Mouse (Mus musculus): ENCODE measurements around the gene Fut7. TPM values are rescaled to one million over a fixed set of nuclear protein-coding genes. Genes with fewer than 3 reads are reported as not detected.

Gene Fut7
- polyA plus RNA-seq, 1 experiment: 0.08 TPM

GRCm38 (mm10) chr2:25394281-25395221, 28.5 kb upstream of the Fut7 start:
- no peak overlapping the region for H3K4me2 ChIP-seq (ENCODE audit: low read depth)
- no peaks in the 10 kb centered on the region for H3K36me3 ChIP-seq (ENCODE audit: control insufficient read depth, insufficient read depth)
- no peak overlapping the region for H3K4me3 ChIP-seq
- no peak for TF ChIP-seq MYOD1 (IDR thresholded peaks at IDR 0.05; ENCODE audit: control insufficient read depth in 1 of 3, insufficient read length in 2 of 3, low read depth in 2 of 3)
- TF ChIP-seq SRF (IDR thresholded peaks at IDR 0.05; ENCODE audit: control insufficient read depth, insufficient read length, low read depth): no peak
- no peaks in the 10 kb centered on the region for H3K79me2 ChIP-seq (ENCODE audit: control insufficient read depth, insufficient read depth)
- no peak overlapping the region for H3ac ChIP-seq (ENCODE audit: control insufficient read depth, insufficient read length)
- H3K27me3 ChIP-seq (ENCODE audit: control insufficient read depth, insufficient read depth, insufficient read length): peaks cover 34% of the 10 kb centered on the region

GRCm38 (mm10) chr2:25395721-25396596, 27.1 kb upstream of the Fut7 start, which contains the start of gene Entpd2:
Gene Entpd2, plus strand, starts transcription at chr2:25395874.
- H3K4me3 ChIP-seq: no peak within 1 kb of the TSS
- H3K36me3 ChIP-seq (ENCODE audit: control insufficient read depth, insufficient read depth): no peaks in the 10 kb centered on the region
- no peak within 1 kb of the TSS for H3ac ChIP-seq (ENCODE audit: control insufficient read depth, insufficient read length)
- peaks cover 34% of the 10 kb centered on the region for H3K27me3 ChIP-seq (ENCODE audit: control insufficient read depth, insufficient read depth, insufficient read length)
- H3K4me2 ChIP-seq (ENCODE audit: low read depth): no peak within 1 kb of the TSS
- H3K79me2 ChIP-seq (ENCODE audit: control insufficient read depth, insufficient read depth): no peaks in the 10 kb centered on the region
- TF ChIP-seq REST (IDR thresholded peaks at IDR 0.05; ENCODE audit: insufficient read depth, insufficient read length) (no peak), TCF12 (IDR thresholded peaks at IDR 0.05; ENCODE audit: insufficient read depth, poor library complexity, severe bottlenecking) (no peak)

- Histone ChIP-seq H3K4me2 (ENCODE audit: low read depth) (no peak overlapping the region), H3K36me3 (ENCODE audit: control insufficient read depth, insufficient read depth) (no peaks in the 10 kb centered on the region), H3K4me3 (no peak overlapping the region), H3ac (ENCODE audit: control insufficient read depth, insufficient read length) (no peak overlapping the region), H3K79me2 (ENCODE audit: control insufficient read depth, insufficient read depth) (no peaks in the 10 kb centered on the region), H3K27me3 (ENCODE audit: control insufficient read depth, insufficient read depth, insufficient read length) (peaks cover 34% of the 10 kb centered on the region)
- TF ChIP-seq E2F4 (IDR thresholded peaks at IDR 0.05; ENCODE audit: insufficient read depth) (no peak), MAX (IDR thresholded peaks at IDR 0.05; ENCODE audit: low read depth) (no peak), USF1 (IDR thresholded peaks at IDR 0.05; ENCODE audit: low read depth) (no peak), REST (IDR thresholded peaks at IDR 0.05; ENCODE audit: insufficient read depth, insufficient read length) (no peak)
Measured at GRCm38 (mm10) chr2:25396597-25396983, 26.5 kb upstream of the Fut7 start.

- H3K79me2 ChIP-seq (ENCODE audit: control insufficient read depth, insufficient read depth): no peaks in the 10 kb centered on the region
- H3K36me3 ChIP-seq (ENCODE audit: control insufficient read depth, insufficient read depth): no peaks in the 10 kb centered on the region
- TF ChIP-seq POLR2A (IDR thresholded peaks at IDR 0.05; ENCODE audit: insufficient read length, low read depth): no peak
- no peak for TF ChIP-seq SRF (IDR thresholded peaks at IDR 0.05; ENCODE audit: control insufficient read depth, insufficient read length, low read depth)
- TF ChIP-seq TCF3 (IDR thresholded peaks at IDR 0.05; ENCODE audit: insufficient read length, low read depth): no peak
- no peak for TF ChIP-seq MYOG (IDR thresholded peaks at IDR 0.05; ENCODE audit: control insufficient read depth in 1 of 3, insufficient read depth in 1 of 3, insufficient read length in 2 of 3, low read depth in 2 of 3)
- TF ChIP-seq E2F4 (IDR thresholded peaks at IDR 0.05; ENCODE audit: insufficient read depth): no peak
- TF ChIP-seq CEBPB (IDR thresholded peaks at IDR 0.05; ENCODE audit: insufficient read depth, poor library complexity, severe bottlenecking): no peak
- no peak for TF ChIP-seq MYOD1 (IDR thresholded peaks at IDR 0.05; ENCODE audit: control insufficient read depth in 1 of 3, insufficient read length in 2 of 3, low read depth in 2 of 3)
- no peak for TF ChIP-seq USF1 (IDR thresholded peaks at IDR 0.05; ENCODE audit: low read depth)
- TF ChIP-seq POLR2AphosphoS2 (IDR thresholded peaks at IDR 0.05; ENCODE audit: insufficient read length, low read depth): no peak
- TF ChIP-seq TCF12 (IDR thresholded peaks at IDR 0.05; ENCODE audit: insufficient read depth, poor library complexity, severe bottlenecking): no peak
- H3ac ChIP-seq (ENCODE audit: control insufficient read depth, insufficient read length): no peak overlapping the region
- H3K27me3 ChIP-seq (ENCODE audit: control insufficient read depth, insufficient read depth, insufficient read length): peaks cover 34% of the 10 kb centered on the region
- no peak overlapping the region for H3K4me2 ChIP-seq (ENCODE audit: low read depth)
- no peak overlapping the region for H3K4me3 ChIP-seq
Measured at GRCm38 (mm10) chr2:25397010-25397409, 26.1 kb upstream of the Fut7 start.

GRCm38 (mm10) chr2:25398065-25398464, 25.0 kb upstream of the Fut7 start:
- TF ChIP-seq SRF (IDR thresholded peaks at IDR 0.05; ENCODE audit: control insufficient read depth, insufficient read length, low read depth) (no peak), TCF12 (IDR thresholded peaks at IDR 0.05; ENCODE audit: insufficient read depth, poor library complexity, severe bottlenecking) (no peak), POLR2AphosphoS2 (IDR thresholded peaks at IDR 0.05; ENCODE audit: insufficient read length, low read depth) (no peak), MAX (IDR thresholded peaks at IDR 0.05; ENCODE audit: low read depth) (no peak), E2F4 (IDR thresholded peaks at IDR 0.05; ENCODE audit: insufficient read depth) (no peak), MYOD1 (IDR thresholded peaks at IDR 0.05; ENCODE audit: control insufficient read depth in 1 of 3, insufficient read length in 2 of 3, low read depth in 2 of 3) (no peak), USF1 (IDR thresholded peaks at IDR 0.05; ENCODE audit: low read depth) (no peak), MYOG (IDR thresholded peaks at IDR 0.05; ENCODE audit: control insufficient read depth in 1 of 3, insufficient read depth in 1 of 3, insufficient read length in 2 of 3, low read depth in 2 of 3) (no peak), CEBPB (IDR thresholded peaks at IDR 0.05; ENCODE audit: insufficient read depth, poor library complexity, severe bottlenecking) (no peak), REST (IDR thresholded peaks at IDR 0.05; ENCODE audit: insufficient read depth, insufficient read length) (no peak), TCF3 (IDR thresholded peaks at IDR 0.05; ENCODE audit: insufficient read length, low read depth) (no peak), POLR2A (IDR thresholded peaks at IDR 0.05; ENCODE audit: insufficient read length, low read depth) (no peak)
- Histone ChIP-seq H3K36me3 (ENCODE audit: control insufficient read depth, insufficient read depth) (no peaks in the 10 kb centered on the region), H3ac (ENCODE audit: control insufficient read depth, insufficient read length) (no peak overlapping the region), H3K27me3 (ENCODE audit: control insufficient read depth, insufficient read depth, insufficient read length) (peaks cover 34% of the 10 kb centered on the region), H3K79me2 (ENCODE audit: control insufficient read depth, insufficient read depth) (no peaks in the 10 kb centered on the region), H3K4me2 (ENCODE audit: low read depth) (no peak overlapping the region), H3K4me3 (no peak overlapping the region)
